Mouse (Mus musculus) T-helper 2 cell (primary cell): ENCODE measurements around the gene Itga10.
"Not testable (repeated sequence)": the region's sequence is repeated elsewhere in the genome, so short reads cannot be mapped to it uniquely, and the experiment has no call there.

Experiments
- in situ Hi-C: fragments of 300-600 bp; cut with MboI, MseI; formaldehyde crosslinking; loops from one replicate; pipeline ENCODE4 v1.15.1; 2025; ENCODE audit warnings: high pct_unique_total_duplicates

The Itga10 gene

DNA sequence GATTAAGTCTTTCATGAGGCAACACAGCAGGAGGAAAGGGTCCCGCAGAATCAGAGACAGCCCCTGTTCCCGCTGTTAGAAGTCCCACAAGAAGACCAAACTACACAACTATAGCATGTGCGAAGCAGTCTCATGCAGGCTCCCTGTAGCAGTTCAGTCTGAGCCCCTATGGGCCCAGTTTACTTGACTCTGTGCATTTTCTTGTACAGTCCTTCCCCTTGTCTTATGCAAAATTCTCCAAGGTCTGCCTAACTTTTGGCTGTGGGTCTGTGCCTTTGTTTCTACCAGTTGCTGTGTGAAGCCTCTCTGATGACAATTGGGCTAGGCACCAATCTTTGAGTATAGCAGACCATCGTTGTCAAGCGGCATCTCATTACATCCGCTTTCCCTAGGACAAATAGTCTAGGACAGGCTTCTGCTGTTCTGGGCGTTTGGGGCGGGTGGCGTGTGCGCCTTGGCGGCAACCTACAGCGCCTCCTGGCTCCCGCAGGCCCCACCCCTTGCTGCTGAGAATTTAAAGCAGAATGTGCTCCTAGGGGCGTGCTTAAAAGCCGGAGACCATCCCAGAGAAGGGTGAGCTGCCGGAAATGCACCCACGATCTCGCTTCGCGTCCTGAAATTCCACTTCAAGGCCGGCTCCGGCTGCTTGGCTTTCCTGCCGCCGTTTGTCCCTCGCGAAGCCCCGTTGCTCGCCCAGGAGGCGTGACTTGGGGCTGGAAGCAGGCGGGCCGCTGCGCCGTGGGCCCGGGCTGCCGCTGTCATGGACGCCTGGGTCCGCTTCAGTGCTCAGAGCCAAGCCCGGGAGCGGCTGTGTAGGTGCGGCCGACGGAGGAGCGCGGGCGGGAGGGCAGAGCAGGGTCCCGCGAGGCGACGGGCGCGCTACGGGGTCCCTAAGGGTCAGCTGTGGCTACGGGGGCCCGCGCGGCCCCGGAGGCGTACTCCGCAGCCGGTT, 10.2 kb upstream of the Itga10 start, which contains the start of the genes Pex11b and Gm42957:
Gene Pex11b (plus strand): TSS at position 449 of the 952 bp plus-strand sequence.
Gene Gm42957 (plus strand): TSS at position 547 of the 952 bp plus-strand sequence.
- in situ Hi-C loops: no loop called here

DNA sequence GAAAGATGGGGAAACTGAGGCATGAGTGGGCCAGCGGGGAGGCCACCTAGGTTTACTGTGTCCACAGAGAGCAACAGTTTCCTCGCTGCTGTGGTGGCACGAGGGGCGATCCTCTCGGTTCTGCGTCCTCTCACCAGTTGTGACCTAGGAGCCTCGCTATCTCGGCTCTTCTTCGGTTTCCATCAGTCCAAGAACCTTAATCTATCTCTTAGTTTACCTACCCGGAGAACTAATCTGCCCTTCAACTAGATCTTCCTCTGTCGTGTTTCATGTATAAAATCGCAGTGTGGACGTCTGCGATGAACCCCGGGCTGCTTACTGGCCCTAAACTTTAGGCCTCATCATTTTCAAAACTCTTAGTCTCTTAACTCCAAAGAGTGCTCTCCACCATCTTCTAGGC, 9.5 kb upstream of the Itga10 start:
- in situ Hi-C loops: no loop called here

DNA sequence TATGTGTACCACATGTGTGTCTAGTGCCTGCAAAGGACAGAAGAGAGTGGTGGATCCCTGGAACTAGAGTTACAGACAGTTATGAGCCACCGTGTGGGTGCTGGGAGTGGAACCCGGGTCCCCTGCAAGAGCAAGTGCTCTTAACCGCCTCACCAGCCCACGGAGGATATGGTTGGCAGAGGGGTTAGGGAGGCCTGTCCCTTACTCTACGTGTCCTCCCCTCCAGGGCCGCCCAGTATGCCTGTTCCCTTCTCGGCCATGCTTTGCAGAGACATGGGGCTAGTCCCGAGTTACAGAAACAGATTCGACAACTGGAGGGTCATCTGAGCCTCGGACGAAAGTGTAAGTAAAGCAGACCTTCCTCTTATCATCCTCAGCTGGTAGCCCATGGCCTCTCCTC, 8.9 kb upstream of the Itga10 start:
- in situ Hi-C loops: no loop called here

DNA sequence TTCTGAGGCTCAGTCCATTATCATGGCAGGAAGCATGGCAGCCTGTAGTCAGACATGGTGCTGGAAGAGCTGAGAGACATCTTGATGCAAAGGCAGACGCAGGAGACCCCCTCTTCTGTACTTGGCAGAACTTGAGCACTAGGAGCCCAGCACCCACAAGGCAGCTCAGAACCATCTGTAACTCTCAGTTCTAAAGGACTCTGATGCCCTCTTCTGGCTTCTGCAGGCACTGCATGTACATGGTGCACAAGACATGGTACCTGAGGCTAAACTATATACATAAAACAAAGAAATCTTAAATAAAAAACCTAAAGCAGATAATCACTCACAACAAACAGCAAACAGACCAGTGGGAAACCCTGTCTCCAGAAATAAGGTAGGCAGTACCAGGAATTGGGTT, 6.2 kb upstream of the Itga10 start:
- in situ Hi-C loops: no loop called here

DNA sequence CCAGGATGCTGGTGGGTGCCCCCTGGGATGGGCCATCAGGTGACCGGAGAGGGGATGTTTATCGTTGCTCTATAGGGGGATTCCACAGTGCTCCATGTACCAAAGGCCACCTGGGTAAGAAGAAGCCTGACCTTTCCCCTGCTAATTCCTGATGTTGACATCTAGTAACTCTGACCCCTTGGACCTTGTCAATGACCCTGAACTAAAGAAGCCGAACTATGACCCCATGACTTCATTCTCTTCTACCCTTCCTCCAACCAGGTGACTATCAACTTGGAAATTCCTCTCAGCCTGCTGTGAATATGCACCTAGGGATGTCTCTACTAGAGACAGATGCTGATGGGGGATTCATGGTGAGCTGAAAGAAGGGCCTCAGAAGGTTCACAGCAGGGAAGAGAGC, 2.0 kb downstream of the Itga10 start:
- in situ Hi-C loops: no loop called here

DNA sequence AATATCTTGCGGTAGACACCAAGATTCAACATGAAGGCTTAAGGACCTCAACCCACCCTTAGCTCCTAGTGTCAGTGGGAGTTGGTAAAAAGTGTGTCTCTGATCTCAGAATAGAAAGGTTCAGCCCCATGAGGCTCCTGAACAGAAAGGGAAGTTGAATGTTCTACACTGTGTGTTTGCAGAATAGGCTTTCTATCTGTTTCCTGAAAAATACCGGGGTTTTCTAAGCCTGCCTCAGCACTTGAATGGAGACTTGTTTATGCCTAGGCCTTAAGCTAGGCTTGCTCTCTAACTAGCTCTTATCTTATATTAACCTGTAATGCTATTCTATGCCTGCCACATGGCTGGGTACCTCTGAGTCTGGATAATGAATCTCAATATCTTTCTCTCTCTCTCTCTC, 15.5 kb downstream of the Itga10 start:
- in situ Hi-C loops: no loop called here

DNA sequence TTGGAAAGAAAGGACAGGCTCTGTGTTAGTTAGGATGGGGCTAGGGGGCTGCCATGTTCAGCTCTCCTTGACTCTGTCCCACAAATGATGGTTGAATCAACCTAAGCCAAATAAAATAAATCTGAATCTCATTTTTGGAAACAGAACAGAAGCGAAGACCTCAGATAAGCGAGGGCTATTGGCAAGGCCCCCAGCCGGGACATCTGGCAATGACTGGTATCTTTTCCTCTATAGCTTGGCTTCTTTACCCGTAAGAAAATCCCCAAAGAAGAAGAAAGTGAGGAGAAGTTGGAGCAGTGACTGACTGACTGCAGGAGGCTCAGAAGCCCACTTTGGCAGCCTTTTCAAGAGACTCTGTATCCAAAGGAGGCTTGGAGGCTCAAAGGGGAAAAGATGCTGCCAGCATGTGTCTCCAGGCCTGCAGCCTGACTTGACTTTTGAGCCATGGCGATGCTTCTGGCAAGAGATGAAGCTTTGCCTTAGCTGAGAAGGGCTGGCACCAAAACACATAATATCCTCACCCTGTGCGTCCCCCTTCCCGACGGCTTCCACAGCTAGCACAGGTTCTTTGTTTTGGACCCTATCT, 17.4 kb downstream of the Itga10 start:
- in situ Hi-C loops: no loop called here

DNA sequence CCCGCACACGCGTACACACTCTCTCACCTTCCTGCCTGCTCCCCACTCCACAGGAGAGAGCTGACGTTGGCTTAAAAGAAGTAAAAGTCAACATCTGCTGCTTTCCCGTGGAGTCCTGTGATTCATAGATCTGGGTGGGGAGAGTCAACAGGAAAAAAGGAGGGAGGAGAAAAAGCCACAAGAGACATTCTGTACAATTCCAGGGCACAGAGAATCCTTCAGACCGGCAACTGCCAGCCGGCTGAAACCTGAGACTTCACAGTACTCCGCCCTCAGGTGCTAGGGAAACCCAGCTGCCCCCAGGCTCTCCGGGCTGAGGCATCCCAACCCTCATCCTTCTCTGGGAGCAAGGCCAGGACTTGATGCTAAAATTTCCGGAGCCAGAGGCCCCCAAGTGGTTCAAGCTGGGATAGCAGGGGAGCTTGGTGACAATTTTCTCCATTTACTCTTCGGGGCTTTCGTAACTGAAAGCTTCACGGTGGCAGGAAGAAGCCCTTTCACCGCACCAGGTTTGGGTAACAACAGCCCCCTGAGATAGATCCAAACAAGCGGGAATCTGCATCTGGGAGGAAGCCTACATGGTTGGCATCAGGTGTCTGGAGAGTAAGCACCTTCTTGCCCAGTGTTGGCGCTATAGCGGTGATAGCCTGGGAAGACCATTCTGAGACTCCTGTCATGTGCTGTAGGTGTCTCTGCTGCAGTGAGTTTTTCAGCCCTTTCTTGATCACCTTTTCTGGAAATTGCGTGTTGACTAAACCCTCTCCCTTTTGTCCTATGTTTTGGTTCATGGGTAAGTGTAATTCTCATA, 18.3 kb downstream of the Itga10 start:
- in situ Hi-C loops: no loop called here

DNA sequence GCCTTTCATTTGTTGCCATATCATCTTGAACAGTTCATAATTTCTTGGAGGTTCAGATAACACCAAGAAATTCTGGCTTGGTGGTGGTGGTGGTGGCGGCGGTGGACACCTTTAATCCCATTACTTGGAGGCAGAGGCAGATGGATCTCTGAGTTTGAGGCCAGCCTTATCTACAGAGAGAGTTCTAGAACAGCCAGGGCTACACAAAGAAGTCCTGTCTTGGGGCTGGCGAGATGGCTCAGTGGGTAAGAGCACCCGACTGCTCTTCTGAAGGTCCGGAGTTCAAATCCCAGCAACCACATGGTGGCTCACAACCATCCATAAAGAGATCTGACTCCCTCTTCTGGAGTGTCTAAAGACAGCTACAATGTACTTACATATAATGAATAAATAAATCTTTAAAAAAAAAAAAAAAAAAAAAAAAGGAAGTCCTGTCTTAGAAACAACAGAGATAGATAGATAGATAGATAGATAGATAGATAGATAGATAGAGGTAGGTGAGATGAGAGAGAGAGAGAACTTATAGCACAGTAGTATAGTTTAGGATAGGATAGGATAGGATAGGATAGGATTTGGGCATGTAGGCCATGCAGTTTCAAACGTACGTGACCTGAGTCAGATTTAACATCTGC, 20.5 kb downstream of the Itga10 start:
- in situ Hi-C loops: not testable (repeated sequence)

DNA sequence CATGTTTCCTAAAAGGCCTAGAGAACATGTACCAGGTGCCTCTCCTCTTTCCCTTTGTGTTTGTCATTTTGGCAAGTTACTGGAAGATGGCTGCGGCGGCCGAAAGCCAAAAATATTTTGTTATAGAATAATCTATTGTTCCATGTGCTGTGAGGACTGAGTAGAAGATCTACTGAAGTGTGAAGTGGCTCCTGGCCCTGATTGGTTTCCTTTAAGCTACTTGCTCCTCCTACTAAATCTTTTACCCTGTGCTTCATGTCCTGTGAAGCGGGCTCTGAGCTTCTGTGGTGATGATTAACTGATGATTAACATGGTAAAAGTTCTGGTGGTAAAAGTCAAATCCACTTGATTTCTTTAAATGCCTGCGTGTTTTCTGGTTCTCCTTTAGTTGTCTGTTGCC, 21.5 kb downstream of the Itga10 start:
- in situ Hi-C loops: no loop called here

DNA sequence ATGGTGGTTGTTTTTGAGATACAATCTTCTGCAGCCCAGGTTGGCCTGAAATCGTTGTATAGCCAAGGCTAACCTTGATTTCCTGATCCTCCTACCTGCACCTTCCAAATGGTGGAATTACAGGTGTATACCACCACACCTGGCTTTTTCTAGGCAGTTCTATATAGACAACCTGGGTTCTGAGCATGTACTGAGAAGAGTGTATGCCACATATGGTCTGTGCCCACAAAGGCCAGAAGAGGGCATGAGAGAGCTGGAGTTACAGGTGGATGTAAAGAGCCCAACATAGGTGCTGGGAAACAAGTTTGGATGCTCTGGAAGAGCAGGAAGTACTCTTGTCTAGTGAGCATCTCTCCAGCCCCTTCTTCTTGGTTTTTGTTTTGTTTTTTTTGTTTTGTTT, 21.9 kb downstream of the Itga10 start:
- in situ Hi-C loops: no loop called here

DNA sequence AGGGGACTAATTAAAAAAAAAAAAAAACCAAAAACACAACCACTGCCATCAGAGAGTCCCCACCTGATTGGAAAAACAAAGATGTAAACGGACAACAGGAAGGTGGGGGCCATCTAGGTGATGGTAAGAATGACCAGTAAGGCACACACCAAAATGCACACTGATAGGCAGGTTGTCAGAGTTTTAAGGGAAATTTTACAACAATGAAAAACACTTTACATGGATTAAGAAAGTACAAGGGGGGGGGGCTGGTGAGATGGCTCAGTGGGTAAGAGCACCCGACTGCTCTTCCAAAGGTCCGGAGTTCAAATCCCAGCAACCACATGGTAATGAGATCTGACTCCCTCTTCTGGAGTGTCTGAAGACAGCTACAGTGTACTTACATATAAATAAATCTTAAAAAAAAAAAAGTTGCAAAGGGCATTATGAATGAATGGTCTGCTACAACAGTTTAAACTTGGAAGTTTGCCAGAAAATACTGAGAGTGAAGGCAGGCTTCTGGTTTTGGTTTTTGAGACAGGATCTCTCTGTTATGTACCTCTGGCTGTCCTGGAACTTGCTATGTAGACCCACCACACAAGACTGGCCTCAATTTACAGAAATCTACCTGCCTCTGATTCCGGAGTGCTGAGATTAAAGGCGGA, 23.2 kb downstream of the Itga10 start:
- in situ Hi-C loops: no loop called here

DNA sequence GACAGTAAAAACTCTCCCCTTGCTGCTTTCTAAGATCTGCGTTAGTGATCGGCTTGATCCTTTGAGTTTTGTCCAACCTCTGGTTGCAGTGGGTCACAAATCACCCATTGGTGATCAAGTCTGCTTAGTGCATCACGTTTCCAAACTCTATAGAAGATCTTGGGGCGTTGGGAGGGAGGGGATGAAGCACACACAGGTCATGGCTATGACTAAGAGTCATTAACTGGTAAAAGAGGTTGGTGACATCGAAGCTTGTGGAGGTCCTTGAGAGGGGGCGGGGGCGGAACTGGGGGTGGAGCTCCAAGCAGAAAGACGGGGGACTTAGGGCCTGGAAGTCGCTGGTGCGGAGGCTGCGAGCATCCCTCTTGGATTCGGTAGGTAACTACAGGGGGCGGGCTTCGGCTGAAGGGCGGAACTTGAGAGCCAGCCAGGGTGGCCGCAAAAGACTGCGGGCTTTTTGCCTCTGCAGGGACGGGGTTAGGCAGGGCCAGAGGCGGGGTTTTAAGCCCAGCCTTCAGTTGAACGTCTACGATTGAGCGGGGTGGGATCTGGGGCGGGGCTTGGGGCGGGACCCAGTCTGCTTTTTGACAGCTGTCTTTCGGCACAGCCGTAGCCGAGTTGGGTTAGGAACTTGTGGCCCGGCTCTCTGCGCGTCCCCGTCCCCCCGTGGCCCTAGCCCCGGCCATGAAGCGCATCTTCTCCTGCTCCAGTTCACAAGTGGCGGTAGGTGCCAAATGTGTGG, 24.5 kb downstream of the Itga10 start, which contains the start of gene Ankrd35:
Gene Ankrd35 (plus strand): TSS at position 405 of the 742 bp plus-strand sequence.
- in situ Hi-C loops: no loop called here

DNA sequence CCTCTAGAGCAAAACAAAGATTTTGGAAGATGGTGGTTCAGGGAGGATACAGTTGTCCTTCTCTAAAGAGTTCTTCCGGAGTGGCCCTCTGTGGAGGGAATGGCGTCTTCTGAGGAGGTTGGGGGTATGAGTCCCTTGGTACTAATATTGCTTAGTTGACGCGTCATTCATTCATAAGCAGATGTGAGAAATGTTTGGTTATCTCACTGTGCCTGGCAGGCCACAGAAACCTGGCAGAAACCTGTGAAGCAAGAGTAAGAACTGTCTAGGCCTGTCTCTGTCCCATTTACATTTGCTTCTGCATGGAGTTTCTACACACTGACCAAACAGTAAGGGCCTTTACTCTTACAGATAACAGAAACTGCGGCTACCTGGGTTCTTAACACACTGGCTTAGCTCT, 26.1 kb downstream of the Itga10 start:
- in situ Hi-C loops: no loop called here

DNA sequence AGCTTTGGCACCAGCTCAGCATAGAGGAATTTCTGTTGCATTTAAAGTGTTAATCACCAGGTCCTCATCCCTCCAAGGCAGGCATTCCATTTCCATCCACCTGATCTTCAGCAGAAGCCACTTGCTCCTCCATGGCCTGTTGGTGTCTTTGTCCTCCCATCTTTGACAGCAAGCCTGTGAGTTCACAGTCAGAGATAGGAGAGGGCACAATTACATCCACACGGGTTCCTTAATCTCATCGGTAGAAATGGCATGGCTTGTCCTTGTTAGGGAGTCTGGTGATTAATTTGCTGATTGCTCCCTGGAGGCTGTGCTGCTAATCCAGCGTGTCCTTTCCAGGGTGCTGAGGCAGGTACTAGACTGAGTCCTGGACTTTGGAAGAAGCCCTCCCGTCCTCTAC, 28.1 kb downstream of the Itga10 start:
- in situ Hi-C loops: no loop called here

DNA sequence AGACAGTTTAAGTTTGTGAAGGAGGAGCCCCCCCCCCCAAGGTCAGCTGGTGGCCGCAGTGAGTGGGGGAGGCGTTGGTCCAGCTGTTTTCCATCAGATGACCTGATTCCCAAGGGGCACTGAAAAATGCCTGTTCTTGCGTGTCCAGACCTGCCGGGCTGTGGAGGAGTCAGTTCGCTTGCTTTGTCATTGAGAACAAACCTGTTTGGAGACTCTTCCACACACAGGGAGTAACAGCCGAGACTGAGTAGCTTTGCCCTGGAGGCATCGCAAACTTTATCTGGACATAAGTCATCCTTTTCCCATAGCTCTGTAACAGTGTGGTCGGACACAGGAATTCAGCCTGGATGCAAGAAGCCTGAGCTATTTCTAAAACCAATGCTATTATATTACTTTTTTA, 29.1 kb downstream of the Itga10 start:
- in situ Hi-C loops: no loop called here

DNA sequence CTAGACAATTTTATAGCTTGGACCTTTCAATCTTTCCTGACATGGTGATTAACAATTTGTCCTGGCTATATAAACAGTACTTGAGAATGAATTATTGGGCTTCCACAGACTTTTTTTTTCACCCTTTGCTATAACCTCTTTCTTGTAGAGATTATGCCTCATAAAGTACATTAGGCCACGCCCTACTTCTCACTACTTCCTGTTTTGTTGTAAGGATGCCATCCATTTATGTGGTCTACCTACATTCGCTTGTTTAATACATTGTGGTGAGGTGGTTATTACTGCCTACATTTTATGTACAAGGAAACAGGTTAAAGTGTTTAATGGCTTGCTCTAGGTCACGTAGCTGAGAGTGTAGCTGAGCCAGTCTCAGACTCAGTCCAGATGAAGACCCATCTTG, 29.8 kb downstream of the Itga10 start:
- in situ Hi-C loops: no loop called here

DNA sequence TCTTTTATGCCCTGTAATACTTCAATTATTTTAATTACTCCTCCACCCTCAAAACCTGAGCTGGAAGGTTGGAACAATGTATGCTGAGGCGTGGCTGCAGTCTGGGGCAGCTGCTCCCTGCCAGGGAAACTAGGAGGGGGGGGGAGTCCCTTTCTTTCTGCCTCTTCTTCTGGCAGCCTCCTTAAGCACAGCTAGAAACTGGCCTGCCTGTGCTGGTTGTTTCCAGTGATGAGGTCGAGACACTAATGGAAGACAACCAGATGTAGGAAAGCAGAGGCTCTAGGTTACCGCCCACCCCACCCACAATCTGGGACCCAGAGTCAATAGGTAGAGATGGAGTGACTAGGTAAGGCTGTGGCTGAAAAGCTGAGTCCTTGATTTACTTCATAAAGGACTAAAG, 30.3 kb downstream of the Itga10 start:
- in situ Hi-C loops: no loop called here

DNA sequence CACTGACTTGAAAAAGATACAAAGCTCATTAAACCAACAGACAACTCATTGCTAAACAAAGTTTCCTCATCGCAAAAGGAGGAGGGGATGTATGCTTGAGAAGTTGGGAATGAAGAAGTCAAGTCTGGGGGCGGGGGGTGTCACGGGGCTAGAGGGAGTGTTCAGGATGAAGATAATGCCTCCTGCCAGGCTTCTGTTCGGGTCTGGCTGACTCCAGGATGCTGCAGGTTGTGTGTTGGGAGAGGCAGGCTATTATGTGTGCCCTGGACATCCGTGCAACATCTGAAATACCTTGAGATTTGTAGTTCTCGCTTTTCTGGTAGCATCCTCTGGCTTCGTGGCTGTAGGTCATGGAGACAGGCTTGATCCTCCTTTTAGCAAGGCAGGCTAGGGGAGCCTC, 33.1 kb downstream of the Itga10 start:
- in situ Hi-C loops: no loop called here

DNA sequence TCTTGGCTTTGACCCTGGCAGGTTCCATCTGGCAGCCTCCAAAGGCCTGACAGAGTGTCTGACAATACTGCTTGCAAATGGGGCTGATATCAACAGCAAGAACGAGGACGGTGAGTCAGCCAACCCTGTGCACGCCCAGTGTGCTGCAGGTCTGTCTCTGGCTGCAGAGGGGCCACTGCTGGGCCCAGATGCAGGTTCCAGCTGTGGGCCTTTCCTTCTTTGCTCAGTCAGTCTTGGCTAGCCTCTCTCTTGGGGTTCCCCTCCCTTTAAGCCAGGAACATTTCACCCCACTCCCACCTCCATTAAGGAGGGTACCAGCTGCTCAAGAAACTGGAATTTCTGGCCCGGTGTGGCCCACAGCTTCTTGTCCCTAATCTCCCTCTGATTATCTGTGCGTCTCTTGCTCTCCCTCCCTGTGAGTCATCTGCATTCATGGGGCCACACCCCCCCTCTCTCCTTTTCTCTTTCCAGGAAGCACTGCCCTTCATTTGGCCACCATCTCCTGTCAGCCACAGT, 33.8 kb downstream of the Itga10 start:
- in situ Hi-C loops: no loop called here
